Mouse (Mus musculus) lung, postnatal 0 days (tissue): ENCODE measurements around the gene Eif4g3. TPM values are rescaled to one million over a fixed set of nuclear protein-coding genes. Genes with fewer than 3 reads are reported as not detected.

Source experiments
- ATAC-seq: fragments of 200-750 bp; cut with Nextera tagmentation; 2 replicates; pipeline ENCODE4 v1.8.0; 2017; ENCODE audit warnings: moderate library complexity
- DNase-seq: peaks from one replicate; pipeline ENCODE4 v3.0.0-alpha.2; 2016; ENCODE audit warnings: low spot score
- H3K27ac ChIP-seq: fragments of 300-500 bp; sonication (generic); 2 replicates; pipeline ENCODE4 v1.5.1; 2014; ENCODE audit warnings: antibody characterized with exemption, mild to moderate bottlenecking, low read length, mixed read lengths
- H3K27me3 ChIP-seq: fragments of 300-500 bp; sonication (generic); replicated peaks from 2 replicates; pipeline ENCODE4 v1.6.1; 2014; ENCODE audit warnings: low read length, mixed read lengths; ENCODE audit not compliant: insufficient read depth
- H3K36me3 ChIP-seq: fragments of 300-500 bp; sonication (generic); 2 replicates; pipeline ENCODE4 v1.6.1; 2014; ENCODE audit warnings: low read length, mixed read lengths; ENCODE audit not compliant: insufficient read depth
- H3K4me1 ChIP-seq: fragments of 300-500 bp; sonication (generic); 2 replicates; pipeline ENCODE4 v1.6.1; 2014; ENCODE audit warnings: antibody characterized with exemption, low read depth, low read length, mixed read lengths; ENCODE audit not compliant: insufficient read depth
- H3K4me2 ChIP-seq: fragments of 300-500 bp; sonication (generic); replicated peaks from 2 replicates; pipeline ENCODE4 v1.6.1; 2014; ENCODE audit warnings: low read depth, mild to moderate bottlenecking, low read length, moderate library complexity, mixed read lengths
- H3K4me3 ChIP-seq: fragments of 300-500 bp; sonication (generic); 2 replicates; pipeline ENCODE4 v1.5.1; 2014; ENCODE audit warnings: low read depth, low read length
- H3K9ac ChIP-seq: fragments of 300-500 bp; sonication (generic); replicated peaks from 2 replicates; pipeline ENCODE4 v1.6.1; 2014; ENCODE audit warnings: low read depth, mild to moderate bottlenecking
- H3K9me3 ChIP-seq: fragments of 300-500 bp; sonication (generic); 2 replicates; pipeline ENCODE4 v1.6.1; 2016; ENCODE audit warnings: low read length, mixed read lengths
- CTCF ChIP-seq: IDR thresholded peaks from 2 replicates; pipeline ENCODE4 v1.5.1; 2016; ENCODE audit warnings: antibody characterized with exemption, mild to moderate bottlenecking
- EP300 ChIP-seq: IDR thresholded peaks from 2 replicates; pipeline ENCODE4 v1.6.1; 2016; ENCODE audit warnings: antibody characterized with exemption, mild to moderate bottlenecking, control low read depth
- WGBS: fragments of 180-500 bp; shearing (Covaris S2); extraction: QIAGEN DNeasy Blood & Tissue Kit; methylation state at CpG from one replicate; pipeline ENCODE4 v1.1.7; 2014; 5-methylcytosine and 5-hydroxymethylcytosine counted together
- polyA plus RNA-seq: library from polyadenylated mRNA; unstranded; fragments of >200 nt; fragmentation: Nextera tagmentation; extraction: Ambion mirVana; gene quantifications from 2 replicates; pipeline ENCODE4 v1.2.1, GENCODE M21; 2015

Eif4g3 gene
- polyA plus RNA-seq, 1 experiment from 2014 or later = 17.2 TPM

- H3K9ac ChIP-seq = no peak overlapping the region
- peaks cover 60% of the 10 kb centered on the region for H3K36me3 ChIP-seq
- DNase-seq (no peak), ATAC-seq (no peak)
- TF ChIP-seq CTCF = no peak
- no peak for TF ChIP-seq EP300
- H3K4me2 ChIP-seq = no peak overlapping the region
- 79% methylated on average over 5 of the region's 5 CpGs for WGBS
- H3K4me1 ChIP-seq = no peaks in the 10 kb centered on the region
- H3K9me3 ChIP-seq = no peaks in the 10 kb centered on the region
- H3K4me3 ChIP-seq = no peak overlapping the region
- H3K27me3 ChIP-seq = no peaks in the 10 kb centered on the region
- H3K27ac ChIP-seq = no peak overlapping the region
Observed at GRCm38 (mm10) chr4:138192561-138192960, 199.7 kb downstream of the Eif4g3 start.

GRCm38 (mm10) chr4:138200769-138201168, 207.9 kb downstream of the Eif4g3 start:
- no peak for DNase-seq
- Histone ChIP-seq H3K9me3 (no peaks in the 10 kb centered on the region), H3K4me2 (no peak overlapping the region), H3K36me3 (peaks cover 39% of the 10 kb centered on the region), H3K4me3 (no peak overlapping the region), H3K9ac (no peak overlapping the region), H3K4me1 (no peaks in the 10 kb centered on the region), H3K27me3 (no peaks in the 10 kb centered on the region), H3K27ac (no peak overlapping the region)
- 91% methylated on average over 3 of the region's 3 CpGs for WGBS
- ATAC-seq = no peak
- TF ChIP-seq EP300 (no peak), CTCF (no peak)

GRCm38 (mm10) chr4:138201696-138202095, 208.9 kb downstream of the Eif4g3 start:
- Histone ChIP-seq H3K27me3 (no peaks in the 10 kb centered on the region), H3K4me3 (no peak overlapping the region), H3K27ac (no peak overlapping the region), H3K4me1 (no peaks in the 10 kb centered on the region), H3K36me3 (peaks cover 32% of the 10 kb centered on the region), H3K9ac (no peak overlapping the region), H3K9me3 (no peaks in the 10 kb centered on the region), H3K4me2 (no peak overlapping the region)
- no peak for TF ChIP-seq CTCF
- no peak for ATAC-seq
- no peak for DNase-seq
- WGBS = 85% methylated on average over 9 of the region's 9 CpGs

- H3K4me3 ChIP-seq = no peak overlapping the region
- H3K27ac ChIP-seq = no peak overlapping the region
- no peaks in the 10 kb centered on the region for H3K9me3 ChIP-seq
- no peak overlapping the region for H3K4me2 ChIP-seq
- TF ChIP-seq EP300 (no peak), CTCF (no peak)
- DNase-seq (no peak), ATAC-seq (no peak)
- H3K36me3 ChIP-seq = peaks cover 4% of the 10 kb centered on the region; the same call in 1 of the 2 replicates
- no peak overlapping the region for H3K9ac ChIP-seq
- H3K4me1 ChIP-seq = no peaks in the 10 kb centered on the region
- WGBS = 86% methylated on average over 5 of the region's 5 CpGs
- H3K27me3 ChIP-seq = no peaks in the 10 kb centered on the region
Observed at GRCm38 (mm10) chr4:138210116-138210515, 217.3 kb downstream of the Eif4g3 start.

- Histone ChIP-seq H3K4me3 (no peak overlapping the region), H3K9ac (no peak overlapping the region), H3K4me1 (peaks cover 4% of the 10 kb centered on the region; the same call in 1 of the 2 replicates), H3K4me2 (no peak overlapping the region), H3K36me3 (no peaks in the 10 kb centered on the region), H3K27ac (peak overlapping the region; percentile 21; the same call in 1 of the 2 replicates), H3K9me3 (no peaks in the 10 kb centered on the region), H3K27me3 (no peaks in the 10 kb centered on the region)
- DNase-seq (peak; percentile 92), ATAC-seq (peak; percentile 14)
- 35% methylated on average over 3 of the region's 3 CpGs for WGBS
- peak; percentile 65; the same call in 1 of the 2 replicates for TF ChIP-seq EP300
- no peak for TF ChIP-seq CTCF
Observed at GRCm38 (mm10) chr4:138213861-138214260, 221.0 kb downstream of the Eif4g3 start.

- TF ChIP-seq CTCF = no peak
- TF ChIP-seq EP300 = peak; percentile 64
- 26% methylated on average over 13 of the region's 13 CpGs for WGBS
- Histone ChIP-seq H3K36me3 (no peaks in the 10 kb centered on the region), H3K27ac (peak overlapping the region; percentile 100), H3K9me3 (no peaks in the 10 kb centered on the region), H3K4me2 (peak overlapping the region; percentile 81), H3K4me3 (peak overlapping the region; percentile 96), H3K4me1 (peaks cover 12% of the 10 kb centered on the region; the same call in 1 of the 2 replicates), H3K9ac (peak overlapping the region; percentile 94), H3K27me3 (no peaks in the 10 kb centered on the region)
- peak; percentile 78 for DNase-seq
- ATAC-seq = no peak
Observed at GRCm38 (mm10) chr4:138215671-138216199, 222.9 kb downstream of the Eif4g3 start.
